Mouse (Mus musculus) G1E (cell line): ENCODE measurements around the gene Actn1. TPM values are rescaled to one million over a fixed set of nuclear protein-coding genes. Genes with fewer than 3 reads are reported as not detected.

Source experiments
- ATAC-seq: 2 replicates; pipeline ENCODE4 v1.8.0; 2016; ENCODE audit warnings: mild to moderate bottlenecking; ENCODE audit not compliant: insufficient number of reproducible peaks, poor library complexity, low FRiP score, severe bottlenecking; ENCODE audit errors: extremely low read depth
- DNase-seq: peaks from one replicate; pipeline ENCODE4 v3.0.0; 2012; ENCODE audit warnings: low spot score
- H3K27me3 ChIP-seq: 2 replicates; pipeline ENCODE4 v1.6.1; 2012; ENCODE audit warnings: mild to moderate bottlenecking, low read length, inconsistent platforms; ENCODE audit not compliant: insufficient read depth
- H3K36me3 ChIP-seq: replicated peaks from 2 replicates; pipeline ENCODE3; 2012; ENCODE audit warnings: mild to moderate bottlenecking, inconsistent platforms
- H3K4me1 ChIP-seq: 2 replicates; pipeline ENCODE4 v1.6.1; 2012; ENCODE audit warnings: low read depth, low read length, inconsistent platforms, mixed read lengths; ENCODE audit not compliant: insufficient read depth
- H3K4me3 ChIP-seq: 2 replicates; pipeline ENCODE4 v1.5.1; 2012; ENCODE audit warnings: low read depth, mild to moderate bottlenecking, inconsistent platforms, low read length, moderate library complexity, mixed read lengths
- H3K9me3 ChIP-seq: replicated peaks from 2 replicates; pipeline ENCODE4 v1.6.1; 2012; ENCODE audit warnings: inconsistent platforms
- CTCF ChIP-seq: IDR thresholded peaks from 2 replicates; pipeline ENCODE4 v1.5.1; 2012; ENCODE audit warnings: low read depth, low read length, inconsistent platforms, mixed read lengths
- GATA1 ChIP-seq: IDR thresholded peaks from 2 replicates; pipeline ENCODE4 v1.6.1; 2012; ENCODE audit warnings: borderline replicate concordance, low read length, inconsistent platforms, mixed read lengths
- GATA2 ChIP-seq: IDR thresholded peaks from 2 replicates; pipeline ENCODE4 v1.6.1; 2012; ENCODE audit warnings: low read depth, low read length, inconsistent platforms, borderline replicate concordance
- POLR2AphosphoS5 ChIP-seq: IDR thresholded peaks from 2 replicates; pipeline ENCODE4 v1.6.1; 2012; ENCODE audit warnings: low read depth, low read length, inconsistent platforms; ENCODE audit not compliant: insufficient replicate concordance
- TAL1 ChIP-seq: conservative IDR thresholded peaks from 2 replicates; pipeline ENCODE4 v1.6.1; 2012; ENCODE audit warnings: low read depth, low read length, inconsistent platforms, mixed read lengths
- polyA plus RNA-seq: library from polyadenylated mRNA; stranded (reverse); fragments of >175 nt; gene quantifications from 2 replicates; pipeline ENCODE4 v1.2.3, GENCODE M21; 2012
- total RNA-seq, 2 experiments: library from RNA; stranded (forward) in 1 of 2; stranded (reverse) in 1 of 2; fragments of 200-1000 nt in 1 of 2; fragments of >200 nt in 1 of 2; fragmentation: Nextera tagmentation in 1 of 2; gene quantifications; 2 replicates each; pipeline ENCODE4 v1.2.3; 2014 to 2017

Actn1 gene
- total and polyA plus RNA-seq, 3 experiments = 0.38 to 0.83 (median 0.40) TPM

DNA sequence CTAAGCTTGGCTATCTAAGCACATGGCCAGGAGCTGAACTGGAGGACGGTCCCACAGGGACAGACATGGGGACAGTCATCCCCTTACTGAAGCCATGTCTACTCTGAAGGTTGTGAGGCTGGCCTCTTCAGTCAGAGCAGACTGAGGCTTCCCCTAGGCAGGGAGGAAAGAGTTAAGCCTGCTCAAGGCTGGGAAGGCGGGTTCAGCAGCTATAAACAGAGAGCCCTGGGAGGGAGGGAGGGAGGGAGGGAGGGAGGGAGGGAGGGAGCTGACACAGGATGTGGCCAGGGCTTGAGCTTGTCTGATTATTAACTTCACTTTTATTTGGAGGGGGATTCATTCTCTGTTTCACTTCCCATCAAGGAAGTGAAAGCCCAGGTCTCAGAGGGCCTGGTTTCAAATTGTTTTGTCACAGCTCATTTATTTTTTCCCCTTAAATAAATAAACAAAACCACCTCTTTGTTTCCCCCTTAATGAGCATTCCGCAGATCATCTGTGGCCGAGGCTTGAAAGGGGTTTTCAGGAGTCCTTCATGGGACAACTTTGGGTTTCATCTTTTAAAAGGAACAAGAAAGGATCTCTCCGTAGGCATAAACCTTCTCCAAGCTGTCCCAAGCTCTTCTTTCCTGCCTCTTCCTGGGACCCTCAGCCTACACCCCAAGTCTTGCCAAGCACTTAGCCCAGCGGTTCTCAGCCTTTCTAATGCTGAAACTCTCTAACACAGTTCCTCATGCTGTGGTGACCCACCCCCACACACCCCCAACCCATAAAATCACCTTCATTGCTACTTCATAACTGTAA, 129.4 kb downstream of the Actn1 start:
- H3K4me3 ChIP-seq = peak overlapping the region; percentile 76; the same call in 1 of the 2 replicates
- no peaks in the 10 kb centered on the region for H3K9me3 ChIP-seq
- peaks cover 51% of the 10 kb centered on the region for H3K4me1 ChIP-seq
- DNase-seq (peak; percentile 96), ATAC-seq (peak; percentile 65)
- peaks cover 2% of the 10 kb centered on the region; the same call in 1 of the 2 replicates for H3K27me3 ChIP-seq
- TF ChIP-seq POLR2AphosphoS5 = no peak
- no peak for TF ChIP-seq TAL1
- no peak for TF ChIP-seq CTCF
- no peak for TF ChIP-seq GATA2
- TF ChIP-seq GATA1 = no peak
- H3K36me3 ChIP-seq = peaks cover 40% of the 10 kb centered on the region

DNA sequence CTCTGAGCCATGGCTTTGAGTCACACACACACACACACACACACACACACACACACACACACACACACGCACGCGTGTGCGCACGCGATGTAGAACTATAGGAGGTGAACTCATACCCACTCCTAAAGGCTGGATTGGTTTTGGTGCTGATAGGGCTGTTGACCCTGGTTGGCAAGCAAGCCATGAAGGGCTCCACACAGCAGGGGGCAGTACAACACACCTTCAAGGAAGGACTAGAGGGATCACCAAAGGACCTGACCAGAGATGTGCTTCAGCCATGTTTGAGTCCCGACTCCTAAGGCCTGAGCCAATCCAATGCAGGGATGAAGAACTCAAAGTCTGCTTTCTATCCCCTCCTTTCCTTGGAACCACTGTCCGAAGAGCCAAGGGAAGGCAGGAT, 130.6 kb downstream of the Actn1 start:
- Histone ChIP-seq H3K4me3 (no peak overlapping the region), H3K27me3 (no peaks in the 10 kb centered on the region), H3K9me3 (no peaks in the 10 kb centered on the region), H3K4me1 (peaks cover 52% of the 10 kb centered on the region), H3K36me3 (peaks cover 52% of the 10 kb centered on the region)
- TF ChIP-seq CTCF (peak; percentile 37; the same call in 1 of the 2 replicates), GATA1 (no peak)
- ATAC-seq = no peak
- no peak for DNase-seq

DNA sequence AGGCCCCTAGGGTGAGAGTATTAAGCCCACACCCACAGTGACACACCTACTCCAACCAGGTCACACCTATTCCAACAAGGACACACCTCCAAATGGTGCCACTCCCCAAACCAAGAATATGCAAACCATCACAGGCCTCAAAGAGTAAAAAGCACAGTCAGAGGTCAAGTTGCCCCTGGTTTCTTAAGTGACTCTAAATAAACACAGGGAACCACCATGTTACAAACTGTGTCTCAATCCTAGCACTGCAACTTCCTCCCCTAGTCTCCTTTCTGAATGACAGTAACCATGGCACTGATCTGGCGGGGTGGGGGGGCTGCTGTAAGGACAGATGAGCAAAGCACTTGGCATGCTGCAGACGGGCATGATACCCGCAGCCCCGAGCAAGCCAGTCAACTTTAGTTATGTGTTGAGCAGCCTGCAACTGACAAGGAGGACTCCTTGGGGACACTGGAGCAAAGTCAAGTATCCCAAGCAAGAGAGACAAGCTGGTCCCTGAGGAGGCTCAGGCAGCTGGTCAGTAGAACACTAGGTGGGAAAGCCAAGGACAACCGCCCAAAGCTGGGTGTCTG, 132.9 kb downstream of the Actn1 start:
- no peak overlapping the region for H3K4me3 ChIP-seq
- no peaks in the 10 kb centered on the region for H3K27me3 ChIP-seq
- TF ChIP-seq CTCF = no peak
- H3K9me3 ChIP-seq = no peaks in the 10 kb centered on the region
- no peak for ATAC-seq
- H3K4me1 ChIP-seq = peaks cover 61% of the 10 kb centered on the region
- H3K36me3 ChIP-seq = peaks cover 74% of the 10 kb centered on the region
- no peak for DNase-seq

DNA sequence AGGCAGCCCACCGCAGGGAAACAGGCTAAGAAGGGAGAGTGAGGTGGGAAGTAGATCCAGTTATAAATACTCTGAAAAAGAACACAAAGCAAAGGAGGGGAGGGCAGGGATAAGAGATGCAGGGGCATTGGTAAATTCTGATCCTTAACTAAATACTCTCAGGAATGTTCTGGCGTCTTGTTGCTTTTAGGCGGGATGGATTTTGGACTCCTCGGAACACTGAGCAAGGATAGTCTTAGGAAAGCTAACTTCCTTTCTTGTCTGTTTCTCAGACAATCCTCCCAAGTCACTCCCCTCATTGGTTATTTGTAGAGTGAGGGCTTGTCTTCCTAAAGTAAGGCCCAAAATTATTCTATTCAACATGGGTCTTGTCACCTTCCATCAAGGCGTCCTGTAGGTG, 134.9 kb downstream of the Actn1 start:
- peaks cover 90% of the 10 kb centered on the region for H3K36me3 ChIP-seq
- DNase-seq (no peak), ATAC-seq (no peak)
- H3K27me3 ChIP-seq = no peaks in the 10 kb centered on the region
- peaks cover 50% of the 10 kb centered on the region for H3K4me1 ChIP-seq
- 0 out of 2 replicates have a peak, but pooled peaks cover 2% of the 10 kb centered on the region for H3K9me3 ChIP-seq
- TF ChIP-seq GATA2 (no peak), GATA1 (no peak), CTCF (no peak), TAL1 (no peak), POLR2AphosphoS5 (no peak)
- no peak overlapping the region for H3K4me3 ChIP-seq

DNA sequence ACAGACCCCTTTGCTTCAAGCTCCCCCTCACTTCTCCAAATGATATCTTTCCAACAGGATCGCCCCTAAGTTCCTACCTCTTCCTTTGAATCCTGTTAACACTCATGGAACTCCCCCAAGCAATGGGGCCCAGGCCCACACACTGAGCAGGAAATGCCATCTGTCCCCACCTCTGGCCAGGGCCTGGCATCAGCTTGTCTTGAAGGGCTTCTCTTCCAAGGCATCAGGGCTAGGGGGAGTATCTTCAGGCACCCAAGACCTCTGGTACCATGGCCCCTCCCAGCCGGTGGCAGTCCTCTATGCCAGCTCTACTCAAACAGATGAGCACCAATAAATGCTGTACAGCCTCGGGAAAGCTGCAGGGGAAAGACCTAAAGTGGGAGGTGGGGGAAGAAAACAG, 135.4 kb downstream of the Actn1 start:
- Histone ChIP-seq H3K4me3 (no peak overlapping the region), H3K9me3 (0 out of 2 replicates have a peak, but pooled peaks cover 2% of the 10 kb centered on the region), H3K36me3 (peaks cover 88% of the 10 kb centered on the region), H3K27me3 (no peaks in the 10 kb centered on the region), H3K4me1 (peaks cover 45% of the 10 kb centered on the region)
- TF ChIP-seq CTCF (no peak), POLR2AphosphoS5 (no peak), GATA1 (no peak), TAL1 (no peak), GATA2 (no peak)
- DNase-seq (no peak), ATAC-seq (no peak)

DNA sequence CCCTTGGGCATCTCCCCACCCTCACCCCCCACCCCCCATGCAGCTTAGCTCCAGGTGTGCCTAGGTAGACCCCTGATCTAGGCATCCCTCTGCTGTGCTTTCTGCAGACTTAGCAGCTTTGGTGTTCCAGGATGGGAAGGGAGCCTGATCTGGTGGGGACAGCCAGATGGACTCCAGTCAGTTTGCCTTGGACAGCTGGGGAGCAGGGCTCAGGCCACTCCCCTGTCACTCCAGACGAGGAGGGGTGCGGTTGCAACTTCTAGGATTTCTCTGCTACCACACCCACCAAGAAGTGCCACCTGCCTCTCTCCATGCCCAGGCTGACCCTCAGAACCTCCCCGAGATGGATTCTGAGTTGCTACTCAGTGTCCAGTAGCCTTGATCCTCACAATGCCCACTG, 136.0 kb downstream of the Actn1 start:
- H3K27me3 ChIP-seq = no peaks in the 10 kb centered on the region
- H3K4me3 ChIP-seq = peak overlapping the region; percentile 7; the same call in 1 of the 2 replicates
- ATAC-seq (no peak), DNase-seq (no peak)
- H3K4me1 ChIP-seq = peaks cover 45% of the 10 kb centered on the region
- peaks cover 88% of the 10 kb centered on the region for H3K36me3 ChIP-seq
- no peak for TF ChIP-seq GATA2
- no peak for TF ChIP-seq POLR2AphosphoS5
- no peak for TF ChIP-seq CTCF
- no peak for TF ChIP-seq GATA1
- TF ChIP-seq TAL1 = no peak
- H3K9me3 ChIP-seq = 0 out of 2 replicates have a peak, but pooled peaks cover 2% of the 10 kb centered on the region
